Mouse (Mus musculus) v-Abl transformed pro-B cells (cell line): ENCODE measurements around the gene Il23a.

Experiments
- in situ Hi-C, 2 experiments: fragments of 400-800 bp; cut with MboI; formaldehyde crosslinking; loops; one replicate each; pipeline ENCODE4 v1.15.1; 2025; ENCODE audit not compliant: unreplicated experiment in 2 of 2

Il23a gene

DNA sequence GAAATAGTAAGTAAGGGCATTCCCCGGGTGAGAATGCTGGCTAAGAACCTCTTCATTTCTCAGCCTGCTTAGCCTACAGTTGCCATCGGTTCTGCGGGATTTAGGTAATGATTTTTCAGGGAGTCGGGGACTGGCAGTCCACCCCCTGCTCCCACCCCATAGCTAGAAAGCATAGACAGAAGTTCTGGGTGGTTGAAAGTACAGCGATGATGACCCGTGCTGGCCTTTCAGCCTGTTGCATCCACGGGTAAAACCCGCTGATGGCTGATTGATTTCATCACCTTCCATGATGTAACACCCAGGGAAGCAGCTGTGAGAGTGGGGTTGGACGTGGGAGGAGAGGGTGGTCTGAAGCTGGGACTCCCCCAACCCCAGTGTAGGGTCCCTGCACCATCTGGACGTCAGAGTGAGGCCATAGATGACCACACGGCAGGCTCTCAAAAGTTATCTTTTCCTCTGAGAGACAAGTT lies at the start of gene Il23a:
Il23a (minus strand) TSS at position 51 of the 470 bp plus-strand sequence.
- in situ Hi-C loops = no loop called here

GRCm38 (mm10) chr10:128347541-128347940 lies 49.0 kb upstream of the Il23a start:
- in situ Hi-C loops = loop anchor here in 1 of 2 experiments (25.0 kb wide), 1 partner anchor 540 kb away; the partner anchor contains the start of gene Gdf11

GRCm38 (mm10) chr10:128344568-128345275 lies 46.2 kb upstream of the Il23a start:
- in situ Hi-C loops = loop anchor here in 1 of 2 experiments (25.0 kb wide), 1 partner anchor 543 kb away; the partner anchor contains the start of gene Gdf11

- in situ Hi-C loops = loop anchor here in 1 of 2 experiments (25.0 kb wide), 1 partner anchor 544 kb away; the partner anchor contains the start of gene Gdf11
Measured at GRCm38 (mm10) chr10:128343436-128343835, 44.9 kb upstream of the Il23a start.

- in situ Hi-C loops = loop anchor here in 1 of 2 experiments (25.0 kb wide), 1 partner anchor 547 kb away; the partner anchor contains the start of gene Gdf11
Measured at GRCm38 (mm10) chr10:128340257-128340656, 41.7 kb upstream of the Il23a start.

GRCm38 (mm10) chr10:128338948-128339347 lies 40.4 kb upstream of the Il23a start:
- in situ Hi-C loops = loop anchor here (5.0 to 25.0 kb wide), 4 partner anchors 113 to 548 kb away; partner anchors contain the start of genes Rpl41 (in 2 of the 2), Zc3h10 (in 2 of the 2) and Gdf11 (in 1 of the 2)

- in situ Hi-C loops = loop anchor here (5.0 to 25.0 kb wide), 4 partner anchors 114 to 549 kb away; partner anchors contain the start of genes Rpl41 (in 2 of the 2), Zc3h10 (in 2 of the 2) and Gdf11 (in 1 of the 2)
Measured at GRCm38 (mm10) chr10:128338415-128338814, 39.9 kb upstream of the Il23a start.

GRCm38 (mm10) chr10:128337306-128338181 lies 39.0 kb upstream of the Il23a start, which contains the start of gene Cs:
TSS of gene Cs (plus strand) at chr10:128337734.
- in situ Hi-C loops = loop anchor here (5.0 to 25.0 kb wide), 4 partner anchors 115 to 550 kb away; partner anchors contain the start of genes Rpl41 (in 2 of the 2), Zc3h10 (in 2 of the 2) and Gdf11 (in 1 of the 2)

DNA sequence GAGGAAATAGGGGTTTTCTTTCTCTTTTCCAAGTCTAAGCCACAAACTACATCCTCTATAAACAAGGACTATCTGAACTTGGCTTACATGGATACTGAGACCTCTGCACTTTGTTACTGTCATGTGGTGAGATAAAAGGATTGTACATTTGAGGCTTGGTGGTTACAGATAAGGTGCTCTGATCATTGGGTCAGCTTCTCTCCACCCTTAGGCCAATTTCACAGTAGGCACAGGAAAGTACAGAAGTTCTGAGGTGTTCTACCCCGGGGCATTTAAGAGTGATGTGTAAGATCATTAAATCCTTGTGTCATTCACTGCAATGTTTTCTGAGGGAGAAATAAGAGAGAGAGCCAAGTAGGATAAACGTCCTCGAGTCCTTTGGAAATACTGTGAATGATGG lies 38.0 kb upstream of the Il23a start:
- in situ Hi-C loops = loop anchor here (5.0 to 25.0 kb wide), 4 partner anchors 116 to 551 kb away; partner anchors contain the start of genes Rpl41 (in 2 of the 2), Zc3h10 (in 2 of the 2) and Gdf11 (in 1 of the 2)

DNA sequence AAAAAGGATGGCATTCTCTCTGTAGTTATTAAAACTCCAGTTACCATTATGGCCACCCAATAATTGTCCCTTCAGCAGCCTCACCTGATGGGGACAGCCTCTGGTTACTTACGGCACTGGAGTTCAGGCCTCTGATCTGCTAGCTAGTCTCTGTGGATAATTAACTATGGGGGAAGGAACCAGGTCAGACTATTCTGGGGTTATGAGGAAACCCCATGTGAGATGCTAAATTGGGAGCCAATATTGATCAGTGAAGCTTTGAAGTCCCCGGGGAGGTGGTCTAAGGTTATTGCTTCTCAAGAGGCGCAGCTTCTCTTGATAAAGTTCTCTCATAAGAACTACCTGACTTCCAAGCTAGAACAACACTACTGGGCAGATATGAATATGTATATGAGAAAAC lies 37.6 kb upstream of the Il23a start:
- in situ Hi-C loops = loop anchor here (5.0 to 25.0 kb wide), 4 partner anchors 116 to 551 kb away; partner anchors contain the start of genes Rpl41 (in 2 of the 2), Zc3h10 (in 2 of the 2) and Gdf11 (in 1 of the 2)

GRCm38 (mm10) chr10:128335582-128335981 lies 37.0 kb upstream of the Il23a start:
- in situ Hi-C loops = loop anchor here (5.0 to 25.0 kb wide), 4 partner anchors 117 to 552 kb away; partner anchors contain the start of genes Rpl41 (in 2 of the 2), Zc3h10 (in 2 of the 2) and Gdf11 (in 1 of the 2)

DNA sequence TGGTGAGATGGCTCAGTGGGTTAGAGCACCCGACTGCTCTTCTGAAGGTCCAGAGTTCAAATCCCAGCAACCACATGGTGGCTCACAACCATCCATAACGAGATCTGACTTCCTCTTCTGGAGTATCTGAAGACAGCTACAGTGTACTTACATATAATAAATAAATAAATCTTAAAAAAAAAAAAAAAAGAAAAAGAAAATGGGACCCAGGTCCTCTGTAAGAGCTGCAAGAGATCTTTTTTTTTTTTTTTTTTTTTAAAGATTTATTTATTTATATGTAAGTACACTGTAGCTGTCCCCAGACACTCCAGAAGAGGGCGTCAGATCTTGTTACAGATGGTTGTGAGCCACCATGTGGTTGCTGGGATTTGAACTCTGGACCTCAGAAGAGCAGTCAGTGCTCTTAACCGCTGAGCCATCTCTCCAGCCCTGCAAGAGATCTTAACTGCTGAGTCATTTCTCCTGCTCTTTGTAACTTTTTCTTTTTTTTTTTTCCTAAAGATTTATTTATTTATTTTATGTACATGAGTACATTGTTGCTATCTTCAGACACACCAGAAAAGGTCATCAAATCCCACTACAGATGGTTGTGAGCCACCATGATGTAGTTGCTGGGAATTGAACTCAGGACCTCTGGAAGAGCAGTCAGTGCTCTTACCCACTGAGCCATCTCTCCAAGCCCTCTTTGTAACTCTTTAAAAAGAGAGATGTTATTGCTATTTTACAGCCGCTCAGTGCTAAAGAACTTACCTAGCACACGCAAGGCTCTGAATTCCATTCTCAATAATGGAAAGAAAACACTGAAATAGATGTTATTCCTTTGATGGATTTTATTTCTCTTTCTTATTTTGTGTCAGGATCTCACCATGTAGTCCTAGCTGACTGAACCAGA lies 34.1 kb upstream of the Il23a start:
- in situ Hi-C loops = loop anchor here (5.0 to 25.0 kb wide), 3 partner anchors 75 to 555 kb away; partner anchors contain the start of genes Gdf11 (in 1 of the 2), Rpl41 (in 1 of the 2) and Zc3h10 (in 1 of the 2)

- in situ Hi-C loops = loop anchor here in 1 of 2 experiments (25.0 kb wide), 1 partner anchor 560 kb away; the partner anchor contains the start of gene Gdf11
Measured at GRCm38 (mm10) chr10:128327610-128328009, 29.1 kb upstream of the Il23a start.

DNA sequence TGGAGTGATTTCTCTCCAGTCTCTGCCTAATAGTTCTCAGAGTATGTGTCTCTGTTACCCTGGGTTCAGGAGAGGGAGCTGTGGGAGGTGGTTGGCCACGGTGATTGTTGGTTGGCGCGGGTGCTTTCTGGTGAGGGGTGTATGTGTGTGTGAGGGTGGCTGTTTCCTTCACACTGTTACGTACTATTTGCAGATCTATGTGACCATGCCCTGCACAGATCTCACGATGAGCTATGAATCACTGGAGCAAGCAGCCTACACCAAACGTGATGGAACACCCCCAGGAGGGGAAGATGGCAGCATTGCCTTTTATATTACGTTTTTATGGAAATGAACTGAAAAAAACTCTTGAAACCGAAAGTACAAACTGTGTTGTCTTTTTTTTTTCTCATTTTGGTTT lies 28.3 kb upstream of the Il23a start:
- in situ Hi-C loops = loop anchor here in 1 of 2 experiments (25.0 kb wide), 1 partner anchor 560 kb away; the partner anchor contains the start of gene Gdf11

GRCm38 (mm10) chr10:128323516-128323915 lies 25.0 kb upstream of the Il23a start:
- in situ Hi-C loops = no loop called here

DNA sequence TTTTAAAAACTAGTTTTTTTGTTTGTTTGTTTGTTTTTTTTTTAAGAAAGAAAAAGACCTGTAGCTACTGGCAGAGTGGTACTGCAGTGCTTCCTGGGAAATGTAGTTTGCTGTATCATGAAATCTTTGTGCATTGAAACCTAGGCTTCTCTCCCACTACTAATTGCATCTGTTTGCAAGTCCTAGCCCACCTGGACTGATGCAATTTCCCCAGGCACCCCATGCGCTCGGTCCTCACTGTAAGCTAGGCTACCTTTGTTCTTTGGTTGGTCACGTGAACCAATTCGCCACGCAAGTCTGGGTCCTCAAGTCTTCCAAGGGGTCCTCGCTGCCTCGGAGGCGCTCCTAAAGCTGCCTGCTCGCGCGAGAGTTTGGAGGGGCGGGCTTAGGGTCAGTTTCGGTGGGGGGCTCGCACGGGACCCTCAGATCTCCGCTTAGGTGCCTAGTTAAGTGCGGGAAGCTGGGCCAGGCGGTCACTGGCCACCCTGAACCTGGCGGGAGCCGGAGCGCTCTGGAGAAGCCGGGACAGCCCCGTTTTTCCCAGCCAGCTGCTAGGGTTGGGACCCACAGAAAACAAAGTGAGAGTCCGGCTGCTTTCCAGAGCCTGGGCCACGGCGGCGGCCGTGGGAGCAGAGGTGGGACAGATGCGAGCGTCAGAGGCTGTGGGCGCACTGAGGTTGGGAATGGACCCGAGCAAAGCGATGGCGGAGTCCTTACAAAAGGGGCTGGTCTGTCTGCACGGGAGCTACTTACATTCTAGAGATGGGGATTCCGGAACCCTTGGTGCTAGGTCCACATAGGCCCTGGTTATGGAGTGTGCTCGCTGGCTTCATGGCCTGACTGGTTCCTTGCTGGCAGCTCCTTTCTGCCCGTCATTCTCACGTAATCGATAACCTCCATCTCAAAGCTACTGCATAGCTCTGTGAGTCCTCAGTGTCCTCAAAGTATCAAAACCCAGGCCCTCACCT lies 23.9 kb upstream of the Il23a start, which contains the start of gene Cnpy2:
Cnpy2 (plus strand) TSS at position 319 of the 968 bp plus-strand sequence.
- in situ Hi-C loops = no loop called here

GRCm38 (mm10) chr10:128321641-128322040 lies 23.1 kb upstream of the Il23a start:
- in situ Hi-C loops = no loop called here
